Mouse (Mus musculus): ENCODE data around the gene Fmo4.

- TF ChIP-seq CTCF (conservative IDR thresholded peaks at IDR 0.05; ENCODE audit: low read length) = peak; percentile 25; the same call in 1 of the 2 replicates
- TF ChIP-seq NANOG (IDR thresholded peaks at IDR 0.05; ENCODE audit: borderline replicate concordance, low read length) = no peak
Measured at GRCm38 (mm10) chr1:162813836-162814156, at the start of gene Fmo4.

Data from E14TG2a.4 (cell line).